Mouse (Mus musculus): ENCODE measurements around the gene Prkab1. TPM values are rescaled to one million over a fixed set of nuclear protein-coding genes. Genes with fewer than 3 reads are reported as not detected.

Gene Prkab1
- polyA plus RNA-seq, 1 experiment = 77.3 TPM

DNA sequence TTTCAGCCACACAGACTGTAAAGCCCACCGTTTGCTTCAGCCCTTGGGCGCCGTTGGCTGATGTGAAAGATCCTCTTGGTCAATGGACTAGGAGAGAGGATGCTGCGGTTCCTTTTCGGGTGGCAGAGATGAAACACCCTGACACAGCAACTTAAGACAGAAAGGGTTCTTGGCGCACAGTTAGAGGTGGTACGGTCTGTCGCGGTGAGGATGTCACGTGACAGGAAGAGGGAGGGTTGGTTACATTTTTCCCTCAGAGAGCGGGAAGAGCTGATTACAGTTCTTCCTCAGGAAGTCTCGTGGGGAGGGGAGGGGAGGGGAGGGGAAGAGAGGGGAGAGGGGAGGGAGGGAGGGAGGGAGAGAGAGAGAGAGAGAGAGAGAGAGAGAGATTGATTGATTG is 13.4 kb upstream of the Prkab1 start:
- TF ChIP-seq CTCF (IDR thresholded peaks at IDR 0.05; ENCODE audit: insufficient read depth, low read length) (no peak), POLR2A (IDR thresholded peaks at IDR 0.05; ENCODE audit: borderline replicate concordance, extremely low read depth, low read depth, low read length) (no peak)

GRCm38 (mm10) chr5:116036465-116036864 is 12.2 kb upstream of the Prkab1 start:
- WGBS = 64% methylated on average over 16 of the region's 16 CpGs
- DNase-seq = no peak
- no peak for TF ChIP-seq CTCF (IDR thresholded peaks at IDR 0.05; ENCODE audit: insufficient read depth, low read length)
- no peak for TF ChIP-seq POLR2A (IDR thresholded peaks at IDR 0.05; ENCODE audit: borderline replicate concordance, extremely low read depth, low read depth, low read length)

More for the DNA sequence above, 13.4 kb upstream of the Prkab1 start:
- no peak overlapping the region for H3K4me3 ChIP-seq (replicated peaks; ENCODE audit: extremely low read depth, low read depth, low read length)
- H3K4me1 ChIP-seq (ENCODE audit: control insufficient read depth, insufficient read depth, low read length) = no peaks in the 10 kb centered on the region
- 41% methylated on average over 12 of the region's 12 CpGs for WGBS
- DNase-seq = no peak

GRCm38 (mm10) chr5:116031190-116031577 is 6.9 kb upstream of the Prkab1 start:
- no peaks in the 10 kb centered on the region for H3K4me1 ChIP-seq (ENCODE audit: control insufficient read depth, insufficient read depth, low read length)
- peak; percentile 60 for DNase-seq
- no peak overlapping the region for H3K4me3 ChIP-seq (replicated peaks; ENCODE audit: extremely low read depth, low read depth, low read length)
- 2% methylated on average over 14 of the region's 14 CpGs for WGBS
- TF ChIP-seq CTCF (IDR thresholded peaks at IDR 0.05; ENCODE audit: insufficient read depth, low read length) = peak; percentile 82
- no peak for TF ChIP-seq POLR2A (IDR thresholded peaks at IDR 0.05; ENCODE audit: borderline replicate concordance, extremely low read depth, low read depth, low read length)

More at GRCm38 (mm10) chr5:116036465-116036864, 12.2 kb upstream of the Prkab1 start:
- no peak overlapping the region for H3K4me3 ChIP-seq (replicated peaks; ENCODE audit: extremely low read depth, low read depth, low read length)
- no peaks in the 10 kb centered on the region for H3K4me1 ChIP-seq (ENCODE audit: control insufficient read depth, insufficient read depth, low read length)

DNA sequence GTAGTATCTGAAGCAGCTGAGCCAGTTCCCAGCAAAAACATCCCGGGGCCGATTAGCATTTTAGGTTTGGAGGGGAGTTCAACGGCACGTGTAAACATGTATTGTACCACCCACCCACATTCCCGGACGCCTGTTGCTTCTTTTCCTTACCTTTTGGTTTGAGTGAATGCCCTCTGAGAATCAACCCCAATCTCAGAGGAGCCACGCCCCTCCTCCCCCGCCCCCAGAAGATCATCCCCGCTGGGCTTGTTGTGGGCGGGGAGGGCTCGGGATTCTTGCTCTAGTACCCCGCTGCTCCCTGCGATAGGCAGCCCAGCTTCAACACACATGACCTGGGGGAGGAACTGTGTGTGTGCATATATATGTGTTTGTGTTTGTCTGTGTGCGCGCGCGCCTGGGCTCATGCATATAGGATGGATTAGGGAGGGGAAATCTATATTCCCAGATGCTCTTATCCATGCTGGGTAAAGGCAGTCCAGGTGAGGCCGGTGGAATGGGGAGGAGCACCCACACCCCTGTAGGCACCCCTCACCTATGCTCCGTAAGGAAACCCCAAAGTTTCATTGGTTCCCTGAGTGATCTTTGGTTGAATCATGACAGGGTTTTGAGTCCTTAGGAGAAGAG is 6.4 kb upstream of the Prkab1 start:
- 22% methylated on average over 19 of the region's 19 CpGs for WGBS
- TF ChIP-seq POLR2A (IDR thresholded peaks at IDR 0.05; ENCODE audit: borderline replicate concordance, extremely low read depth, low read depth, low read length) (no peak), CTCF (IDR thresholded peaks at IDR 0.05; ENCODE audit: insufficient read depth, low read length) (no peak)
- no peak for DNase-seq
- Histone ChIP-seq H3K4me3 (replicated peaks; ENCODE audit: extremely low read depth, low read depth, low read length) (no peak overlapping the region), H3K4me1 (ENCODE audit: control insufficient read depth, insufficient read depth, low read length) (no peaks in the 10 kb centered on the region)

- TF ChIP-seq POLR2A (IDR thresholded peaks at IDR 0.05; ENCODE audit: borderline replicate concordance, extremely low read depth, low read depth, low read length) = no peak
- TF ChIP-seq CTCF (IDR thresholded peaks at IDR 0.05; ENCODE audit: insufficient read depth, low read length) = no peak
- 40% methylated on average over 7 of the region's 7 CpGs for WGBS
- Histone ChIP-seq H3K4me1 (ENCODE audit: control insufficient read depth, insufficient read depth, low read length) (no peaks in the 10 kb centered on the region), H3K4me3 (replicated peaks; ENCODE audit: extremely low read depth, low read depth, low read length) (no peak overlapping the region)
- DNase-seq = no peak
Observed at GRCm38 (mm10) chr5:116029071-116029470, 4.8 kb upstream of the Prkab1 start.

GRCm38 (mm10) chr5:116026561-116026960 is 2.3 kb upstream of the Prkab1 start:
- Histone ChIP-seq H3K4me1 (ENCODE audit: control insufficient read depth, insufficient read depth, low read length) (peaks cover 2% of the 10 kb centered on the region; the same call in 1 of the 2 replicates), H3K4me3 (replicated peaks; ENCODE audit: extremely low read depth, low read depth, low read length) (no peak overlapping the region)
- no peak for DNase-seq
- TF ChIP-seq CTCF (IDR thresholded peaks at IDR 0.05; ENCODE audit: insufficient read depth, low read length) (no peak), POLR2A (IDR thresholded peaks at IDR 0.05; ENCODE audit: borderline replicate concordance, extremely low read depth, low read depth, low read length) (no peak)
- 87% methylated on average over 14 of the region's 14 CpGs for WGBS

GRCm38 (mm10) chr5:116026107-116026506 is 1.8 kb upstream of the Prkab1 start:
- peaks cover 2% of the 10 kb centered on the region; the same call in 1 of the 2 replicates for H3K4me1 ChIP-seq (ENCODE audit: control insufficient read depth, insufficient read depth, low read length)
- no peak for DNase-seq
- WGBS = 87% methylated on average over 5 of the region's 5 CpGs
- no peak overlapping the region for H3K4me3 ChIP-seq (replicated peaks; ENCODE audit: extremely low read depth, low read depth, low read length)
- TF ChIP-seq CTCF (IDR thresholded peaks at IDR 0.05; ENCODE audit: insufficient read depth, low read length) = no peak
- no peak for TF ChIP-seq POLR2A (IDR thresholded peaks at IDR 0.05; ENCODE audit: borderline replicate concordance, extremely low read depth, low read depth, low read length)

DNA sequence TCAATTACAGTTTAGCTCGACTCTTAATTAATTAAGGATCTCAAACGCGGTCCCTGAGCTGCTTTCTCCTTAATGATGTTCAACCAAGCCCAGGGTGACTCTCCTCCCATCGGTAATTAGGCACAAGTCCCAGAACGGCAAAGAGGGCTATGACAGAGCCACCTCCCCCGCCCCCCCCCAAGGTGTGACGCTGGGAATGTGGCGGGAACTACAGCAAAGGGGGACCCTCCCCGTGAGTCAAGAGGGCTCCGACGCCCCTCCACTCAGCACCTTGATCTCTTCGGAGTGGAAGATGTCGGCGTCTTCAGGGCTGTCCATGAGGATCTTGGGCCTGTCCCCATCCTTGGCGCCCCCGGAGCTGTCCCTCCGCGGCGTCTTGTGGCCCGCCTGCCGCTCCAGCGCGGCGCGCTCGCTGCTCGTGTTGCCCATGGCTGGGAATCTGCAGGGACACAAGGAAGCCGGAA is 455 bp downstream of the Prkab1 start:
- peaks cover 11% of the 10 kb centered on the region for H3K4me1 ChIP-seq (ENCODE audit: control insufficient read depth, insufficient read depth, low read length)
- H3K4me3 ChIP-seq (replicated peaks; ENCODE audit: extremely low read depth, low read depth, low read length) = peak overlapping the region; percentile 55
- no peak for DNase-seq
- WGBS = 0% methylated on average over 28 of the region's 28 CpGs
- no peak for TF ChIP-seq POLR2A (IDR thresholded peaks at IDR 0.05; ENCODE audit: borderline replicate concordance, extremely low read depth, low read depth, low read length)
- no peak for TF ChIP-seq CTCF (IDR thresholded peaks at IDR 0.05; ENCODE audit: insufficient read depth, low read length)

DNA sequence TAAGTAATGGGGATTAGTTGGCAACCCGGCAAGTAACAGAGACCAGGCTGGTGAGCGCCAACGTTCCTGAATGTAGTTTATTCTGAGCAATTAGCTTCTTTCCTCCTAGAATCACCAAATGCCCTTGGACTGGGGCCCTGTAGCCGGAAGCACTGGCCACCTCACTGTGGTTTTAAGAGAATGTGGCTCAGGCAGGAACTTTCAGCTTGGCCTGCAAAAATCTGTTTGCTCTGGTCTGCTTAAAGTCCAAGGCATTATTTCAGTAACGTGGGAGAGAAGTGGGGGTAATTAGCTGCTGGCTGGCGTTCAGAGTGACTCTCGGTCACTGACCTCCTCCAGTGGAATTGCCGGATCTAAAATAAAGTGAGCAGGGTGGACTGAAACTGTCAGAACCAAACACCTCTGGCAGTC is 1.1 kb downstream of the Prkab1 start:
- no peak for DNase-seq
- WGBS = 16% methylated on average over 8 of the region's 8 CpGs
- 0 out of 2 replicates have a peak, but pooled peaks have one; percentile 9 for TF ChIP-seq POLR2A (IDR thresholded peaks at IDR 0.05; ENCODE audit: borderline replicate concordance, extremely low read depth, low read depth, low read length)
- TF ChIP-seq CTCF (IDR thresholded peaks at IDR 0.05; ENCODE audit: insufficient read depth, low read length) = no peak
- Histone ChIP-seq H3K4me3 (replicated peaks; ENCODE audit: extremely low read depth, low read depth, low read length) (peak overlapping the region; percentile 55), H3K4me1 (ENCODE audit: control insufficient read depth, insufficient read depth, low read length) (peaks cover 14% of the 10 kb centered on the region)

DNA sequence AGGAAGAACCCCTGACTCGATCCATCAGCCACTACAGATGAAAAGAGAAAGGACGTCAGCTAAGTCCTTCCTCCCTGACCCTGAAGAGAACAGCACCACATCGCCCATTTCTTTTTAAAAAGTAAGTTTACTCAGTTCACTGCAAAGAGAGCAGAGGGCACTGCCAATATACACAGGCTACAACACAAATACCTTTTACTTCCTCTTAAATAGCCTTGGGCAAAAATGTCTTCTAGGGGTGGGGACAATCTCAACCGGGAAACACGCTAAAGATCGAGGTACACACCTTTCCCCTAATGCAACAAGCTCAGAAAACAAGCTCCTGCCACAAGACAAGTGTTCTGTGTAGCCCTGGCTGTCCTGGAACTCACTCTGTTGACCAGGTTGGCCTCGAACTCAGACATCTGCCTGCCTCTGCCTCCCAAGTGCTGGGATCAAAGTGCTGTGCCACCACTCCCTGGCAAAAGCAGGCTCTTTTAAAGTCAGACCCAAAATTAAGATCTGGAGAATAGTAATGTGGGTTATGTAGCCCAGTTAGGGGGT is 1.6 kb downstream of the Prkab1 start:
- peaks cover 14% of the 10 kb centered on the region for H3K4me1 ChIP-seq (ENCODE audit: control insufficient read depth, insufficient read depth, low read length)
- TF ChIP-seq POLR2A (IDR thresholded peaks at IDR 0.05; ENCODE audit: borderline replicate concordance, extremely low read depth, low read depth, low read length) (no peak), CTCF (IDR thresholded peaks at IDR 0.05; ENCODE audit: insufficient read depth, low read length) (no peak)
- peak overlapping the region; percentile 55 for H3K4me3 ChIP-seq (replicated peaks; ENCODE audit: extremely low read depth, low read depth, low read length)
- DNase-seq = no peak
- 40% methylated on average over 7 of the region's 7 CpGs for WGBS

Measured in lung, adult 2 months (tissue).